Mouse (Mus musculus): ENCODE data around the gene Neu2. TPM values are rescaled to one million over a fixed set of nuclear protein-coding genes. Genes with fewer than 3 reads are reported as not detected.
A peak's percentile ranks its signal among the peaks of the same experiment; 100 is the strongest.
"Not testable (repeated sequence)": the region's sequence is repeated elsewhere in the genome, so short reads cannot be mapped to it uniquely, and the experiment has no call there.

Gene Neu2
- polyA plus RNA-seq (2016; fragmentation: Nextera tagmentation; extraction: Ambion mirVana): not detected in 2 replicates

- peaks cover 60% of the 10 kb centered on the region for H3K27me3 ChIP-seq (replicated peaks; ENCODE audit: low read depth, poor library complexity, severe bottlenecking)
- H3K9me3 ChIP-seq: no peaks in the 10 kb centered on the region
- H3K4me1 ChIP-seq: peaks cover 16% of the 10 kb centered on the region
- peak within 1 kb of the TSS; percentile 81 for H3K4me3 ChIP-seq
- peak within 1 kb of the TSS; percentile 75; the same call in 1 of the 2 replicates for H3K27ac ChIP-seq (replicated peaks)
- 2% methylated on average over 56 of the region's 56 CpGs for WGBS
- DNase-seq (ENCODE audit: low spot score): peak; percentile 43
- H3K36me3 ChIP-seq (replicated peaks): no peaks in the 10 kb centered on the region
Measured at GRCm38 (mm10) chr1:87509561-87510165, at the start of gene Neu2. TSS of gene Neu2 (plus strand) at chr1:87509889.

DNA sequence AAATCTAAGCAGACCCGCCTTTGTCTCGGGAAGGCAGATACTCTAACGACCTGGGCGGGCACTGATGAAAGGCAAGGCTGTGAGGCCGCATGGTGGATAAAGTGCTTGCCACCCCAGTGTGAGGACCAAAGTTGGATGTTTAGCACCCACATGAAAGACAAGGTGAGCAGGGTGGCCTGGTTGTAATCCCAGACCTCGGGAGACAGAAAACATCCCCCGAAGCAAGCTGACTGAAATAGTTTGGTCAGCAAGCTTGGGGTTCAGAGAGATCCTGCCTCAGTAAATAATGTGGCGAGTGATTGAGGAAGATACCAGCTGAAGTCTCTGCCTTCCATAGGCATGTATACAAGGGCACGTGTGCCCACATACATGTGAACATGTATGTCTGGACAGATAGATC, 42.2 kb upstream of the Neu2 start:
- no peak for DNase-seq (ENCODE audit: low spot score)
- Histone ChIP-seq H3K36me3 (replicated peaks) (no peaks in the 10 kb centered on the region), H3K27ac (replicated peaks) (no peak overlapping the region), H3K9me3 (no peaks in the 10 kb centered on the region), H3K4me1 (no peaks in the 10 kb centered on the region), H3K27me3 (replicated peaks; ENCODE audit: low read depth, poor library complexity, severe bottlenecking) (peaks cover 10% of the 10 kb centered on the region; the same call in 1 of the 2 replicates), H3K4me3 (no peak overlapping the region)
- 84% methylated on average over 9 of the region's 9 CpGs for WGBS

GRCm38 (mm10) chr1:87468321-87468720, 41.4 kb upstream of the Neu2 start:
- 77% methylated on average over 6 of the region's 6 CpGs for WGBS
- Histone ChIP-seq H3K4me3 (no peak overlapping the region), H3K36me3 (replicated peaks) (no peaks in the 10 kb centered on the region), H3K27ac (replicated peaks) (no peak overlapping the region), H3K9me3 (no peaks in the 10 kb centered on the region), H3K27me3 (replicated peaks; ENCODE audit: low read depth, poor library complexity, severe bottlenecking) (peaks cover 10% of the 10 kb centered on the region; the same call in 1 of the 2 replicates), H3K4me1 (no peaks in the 10 kb centered on the region)
- no peak for DNase-seq (ENCODE audit: low spot score)

- not testable (repeated sequence) for H3K4me1 ChIP-seq; H3K9me3 ChIP-seq; H3K4me3 ChIP-seq; DNase-seq (ENCODE audit: low spot score); H3K36me3 ChIP-seq (replicated peaks); H3K27ac ChIP-seq (replicated peaks)
- 39% methylated on average over 9 of the region's 10 CpGs for WGBS
- H3K27me3 ChIP-seq (replicated peaks; ENCODE audit: low read depth, poor library complexity, severe bottlenecking): peaks cover 26% of the 10 kb centered on the region
Measured at GRCm38 (mm10) chr1:87469971-87470370, 39.7 kb upstream of the Neu2 start, which contains the start of gene Snorc. TSS of gene Snorc (plus strand) at chr1:87470271.

- Histone ChIP-seq H3K4me3 (no peak overlapping the region), H3K36me3 (replicated peaks) (no peaks in the 10 kb centered on the region), H3K27ac (replicated peaks) (no peak overlapping the region), H3K9me3 (no peaks in the 10 kb centered on the region), H3K27me3 (replicated peaks; ENCODE audit: low read depth, poor library complexity, severe bottlenecking) (peaks cover 46% of the 10 kb centered on the region), H3K4me1 (peaks cover 9% of the 10 kb centered on the region)
- no peak for DNase-seq (ENCODE audit: low spot score)
- WGBS: 70% methylated on average over 7 of the region's 7 CpGs
Measured at GRCm38 (mm10) chr1:87471914-87472313, 37.8 kb upstream of the Neu2 start.

DNA sequence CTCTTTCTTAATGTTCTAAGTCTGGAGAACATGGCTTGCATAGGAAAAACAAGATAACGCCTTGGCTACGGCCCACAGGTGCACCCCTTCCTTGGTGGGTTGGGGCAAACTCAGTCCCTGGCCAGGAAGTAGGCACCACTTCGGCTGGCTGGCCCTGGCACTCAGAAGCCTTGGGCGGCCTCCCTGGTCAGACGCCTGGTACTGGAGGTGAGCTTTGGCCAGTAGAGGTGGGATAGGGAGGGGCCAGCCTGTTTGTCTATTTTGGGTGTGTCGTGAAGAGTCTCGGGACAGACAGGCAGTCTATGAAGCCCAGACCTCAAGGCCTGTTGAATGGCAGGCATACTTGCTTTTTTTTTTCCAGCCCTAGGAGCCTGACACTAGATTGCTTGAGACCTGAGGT, 37.1 kb upstream of the Neu2 start:
- Histone ChIP-seq H3K27me3 (replicated peaks; ENCODE audit: low read depth, poor library complexity, severe bottlenecking) (peaks cover 52% of the 10 kb centered on the region), H3K27ac (replicated peaks) (no peak overlapping the region), H3K36me3 (replicated peaks) (no peaks in the 10 kb centered on the region), H3K4me1 (peaks cover 9% of the 10 kb centered on the region), H3K4me3 (no peak overlapping the region), H3K9me3 (no peaks in the 10 kb centered on the region)
- no peak for DNase-seq (ENCODE audit: low spot score)
- WGBS: 88% methylated on average over 7 of the region's 7 CpGs

DNA sequence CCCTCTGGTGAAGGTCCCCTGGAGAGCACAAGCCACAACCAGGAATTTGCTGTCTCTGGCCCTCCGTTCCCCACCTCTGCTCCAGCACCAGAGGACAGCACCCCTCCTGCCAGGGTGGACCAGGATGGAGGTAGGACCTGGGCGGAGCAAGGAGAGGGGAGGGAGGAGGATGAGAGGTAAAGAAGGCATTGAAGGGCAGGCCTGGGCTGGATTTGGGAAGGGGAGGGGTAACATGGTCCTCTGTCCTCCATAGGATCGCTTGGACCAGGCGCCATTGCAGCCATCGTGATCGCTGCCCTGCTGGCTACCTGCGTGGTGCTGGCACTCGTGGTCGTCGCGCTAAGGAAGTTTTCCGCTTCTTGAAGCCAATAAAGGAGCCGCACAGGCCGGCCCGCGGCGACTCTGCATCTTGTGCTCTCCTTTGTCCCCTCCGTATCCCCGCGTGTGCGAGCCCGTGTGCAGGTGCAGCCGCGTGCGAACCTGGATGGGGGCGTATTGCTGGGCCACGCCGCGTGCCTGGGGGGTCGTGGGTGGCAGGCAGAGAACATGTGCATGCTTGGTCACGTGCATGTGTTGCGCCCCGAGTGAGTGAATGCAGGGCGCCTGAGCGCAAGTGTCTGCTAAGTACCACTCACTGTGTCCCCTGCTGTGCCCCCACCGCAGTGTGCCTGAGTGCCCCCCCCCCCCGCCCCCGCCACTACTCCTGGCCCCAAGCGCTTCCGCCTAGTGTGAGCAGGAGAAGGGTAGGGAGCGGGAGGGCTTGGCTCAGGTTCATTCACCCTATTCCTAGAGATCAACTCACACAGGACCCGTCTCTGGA, 34.4 kb upstream of the Neu2 start:
- Histone ChIP-seq H3K4me3 (peak overlapping the region; percentile 59), H3K9me3 (no peaks in the 10 kb centered on the region), H3K27ac (replicated peaks) (peak overlapping the region; percentile 60; the same call in 1 of the 2 replicates), H3K27me3 (replicated peaks; ENCODE audit: low read depth, poor library complexity, severe bottlenecking) (peaks cover 54% of the 10 kb centered on the region), H3K4me1 (peaks cover 9% of the 10 kb centered on the region), H3K36me3 (replicated peaks) (no peaks in the 10 kb centered on the region)
- 2% methylated on average over 42 of the region's 42 CpGs for WGBS
- peak; percentile 38 for DNase-seq (ENCODE audit: low spot score)

GRCm38 (mm10) chr1:87482546-87482945, 27.1 kb upstream of the Neu2 start:
- Histone ChIP-seq H3K27ac (replicated peaks) (no peak overlapping the region), H3K4me3 (no peak overlapping the region), H3K36me3 (replicated peaks) (no peaks in the 10 kb centered on the region), H3K9me3 (no peaks in the 10 kb centered on the region), H3K27me3 (replicated peaks; ENCODE audit: low read depth, poor library complexity, severe bottlenecking) (peaks cover 2% of the 10 kb centered on the region; the same call in 1 of the 2 replicates), H3K4me1 (no peaks in the 10 kb centered on the region; the same call in 1 of the 2 replicates)
- DNase-seq (ENCODE audit: low spot score): no peak
- WGBS: 90% methylated on average over 4 of the region's 4 CpGs

GRCm38 (mm10) chr1:87486386-87486785, 23.3 kb upstream of the Neu2 start:
- H3K27me3 ChIP-seq (replicated peaks; ENCODE audit: low read depth, poor library complexity, severe bottlenecking): no peaks in the 10 kb centered on the region
- H3K27ac ChIP-seq (replicated peaks): no peak overlapping the region
- H3K36me3 ChIP-seq (replicated peaks): no peaks in the 10 kb centered on the region
- H3K9me3 ChIP-seq: no peaks in the 10 kb centered on the region
- H3K4me1 ChIP-seq: no peaks in the 10 kb centered on the region
- 75% methylated on average over 6 of the region's 6 CpGs for WGBS
- no peak overlapping the region for H3K4me3 ChIP-seq
- DNase-seq (ENCODE audit: low spot score): no peak

DNA sequence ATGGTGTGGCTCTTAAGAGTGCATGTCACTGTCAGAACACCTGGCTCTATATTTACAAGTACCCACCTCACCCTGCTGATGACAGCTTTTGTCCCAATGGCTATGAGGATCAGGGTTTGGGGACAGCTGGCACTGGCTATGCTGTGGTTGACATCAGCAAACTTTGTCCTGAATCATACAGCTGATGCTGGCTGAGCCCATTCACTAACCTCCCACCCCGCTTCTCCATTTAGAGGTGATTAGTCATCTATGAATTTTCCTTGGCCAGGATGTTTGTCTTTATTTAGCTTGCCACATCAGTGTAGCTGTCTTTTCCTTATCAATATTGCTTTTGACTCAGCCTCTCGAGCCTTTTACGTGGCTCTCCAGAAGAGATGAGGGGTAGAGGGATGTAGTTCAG, 17.4 kb upstream of the Neu2 start:
- WGBS: 89% methylated on average over 3 of the region's 3 CpGs

DNA sequence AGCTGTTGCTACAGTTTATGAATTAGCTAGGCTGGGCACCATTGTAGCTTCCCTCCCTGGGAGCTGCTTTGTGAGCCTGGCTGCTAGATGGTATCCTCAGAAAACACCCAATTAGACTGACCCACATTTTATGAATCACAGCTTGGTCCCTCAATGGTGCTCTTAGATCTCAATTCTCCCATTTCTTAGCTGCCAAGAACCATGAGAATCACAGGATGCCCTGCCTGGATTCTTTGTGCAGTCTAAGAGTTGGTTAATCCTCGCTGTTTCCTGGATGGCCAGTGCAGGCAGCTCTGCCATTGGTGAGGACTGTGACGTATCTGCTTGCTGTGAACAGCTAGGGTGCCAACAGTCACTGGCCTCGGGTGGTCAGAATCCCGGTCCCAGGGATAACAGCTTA, 16.1 kb upstream of the Neu2 start:
- no peaks in the 10 kb centered on the region for H3K36me3 ChIP-seq (replicated peaks)
- H3K4me3 ChIP-seq: no peak overlapping the region
- WGBS: 74% methylated on average over 4 of the region's 4 CpGs

More for the DNA sequence above, 17.4 kb upstream of the Neu2 start:
- Histone ChIP-seq H3K36me3 (replicated peaks) (no peaks in the 10 kb centered on the region), H3K27me3 (replicated peaks; ENCODE audit: low read depth, poor library complexity, severe bottlenecking) (no peaks in the 10 kb centered on the region), H3K9me3 (no peaks in the 10 kb centered on the region), H3K4me3 (no peak overlapping the region), H3K27ac (replicated peaks) (no peak overlapping the region), H3K4me1 (no peaks in the 10 kb centered on the region)
- DNase-seq (ENCODE audit: low spot score): no peak

DNA sequence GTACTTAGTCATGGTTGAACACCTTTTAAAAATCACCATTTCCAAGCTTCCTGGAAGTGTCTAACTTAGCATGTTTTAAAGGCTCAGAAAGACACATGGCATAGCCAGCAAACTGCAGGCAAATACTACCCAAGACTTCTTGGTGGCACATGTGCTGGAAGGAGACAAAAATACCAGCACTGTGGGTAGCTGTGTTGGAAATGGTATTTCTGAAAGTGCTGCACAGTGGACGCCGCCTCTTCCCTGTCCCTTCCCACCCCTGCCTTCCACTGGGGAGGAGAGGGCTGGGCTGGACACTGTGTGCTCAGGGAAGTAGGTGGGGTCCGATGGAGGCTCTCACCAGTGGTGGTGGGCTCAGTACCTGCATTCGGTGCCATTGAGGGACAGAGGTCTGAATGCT, 4.2 kb upstream of the Neu2 start:
- H3K9me3 ChIP-seq: no peaks in the 10 kb centered on the region
- 91% methylated on average over 4 of the region's 4 CpGs for WGBS

More for the DNA sequence above, 16.1 kb upstream of the Neu2 start:
- H3K9me3 ChIP-seq: no peaks in the 10 kb centered on the region
- no peak for DNase-seq (ENCODE audit: low spot score)
- no peaks in the 10 kb centered on the region for H3K4me1 ChIP-seq
- no peak overlapping the region for H3K27ac ChIP-seq (replicated peaks)
- no peaks in the 10 kb centered on the region for H3K27me3 ChIP-seq (replicated peaks; ENCODE audit: low read depth, poor library complexity, severe bottlenecking)

GRCm38 (mm10) chr1:87507857-87508256, 1.8 kb upstream of the Neu2 start:
- peaks cover 28% of the 10 kb centered on the region for H3K4me1 ChIP-seq
- no peaks in the 10 kb centered on the region for H3K36me3 ChIP-seq (replicated peaks)
- DNase-seq (ENCODE audit: low spot score): no peak
- H3K27ac ChIP-seq (replicated peaks): no peak overlapping the region
- H3K4me3 ChIP-seq: no peak overlapping the region
- WGBS: 60% methylated on average over 6 of the region's 6 CpGs
- H3K9me3 ChIP-seq: no peaks in the 10 kb centered on the region
- H3K27me3 ChIP-seq (replicated peaks; ENCODE audit: low read depth, poor library complexity, severe bottlenecking): peaks cover 60% of the 10 kb centered on the region

More for the DNA sequence above, 4.2 kb upstream of the Neu2 start:
- H3K27me3 ChIP-seq (replicated peaks; ENCODE audit: low read depth, poor library complexity, severe bottlenecking): peaks cover 37% of the 10 kb centered on the region
- H3K4me3 ChIP-seq: no peak overlapping the region
- DNase-seq (ENCODE audit: low spot score): no peak
- H3K4me1 ChIP-seq: peaks cover 26% of the 10 kb centered on the region
- H3K36me3 ChIP-seq (replicated peaks): no peaks in the 10 kb centered on the region
- no peak overlapping the region for H3K27ac ChIP-seq (replicated peaks)

All from embryonic facial prominence, embryonic 10.5 days (tissue).